Mouse (Mus musculus) hindbrain, embryonic 10.5 days (tissue): ENCODE results near the gene Cdk17. TPM values are rescaled to one million over a fixed set of nuclear protein-coding genes. Genes with fewer than 3 reads are reported as not detected.
"Not testable (repeated sequence)": the region's sequence is repeated elsewhere in the genome, so short reads cannot be mapped to it uniquely, and the experiment has no call there.

ENCODE experiments used
- DNase-seq: peaks from one replicate; pipeline ENCODE4 v3.0.0-alpha.2; 2017; ENCODE audit warnings: low spot score
- H3K27ac ChIP-seq: fragments of 300-500 bp; sonication (generic); 2 replicates; pipeline ENCODE4 v1.5.1; 2016; ENCODE audit warnings: mild to moderate bottlenecking, moderate library complexity
- H3K27me3 ChIP-seq: fragments of 300-500 bp; sonication (generic); 2 replicates; pipeline ENCODE4 v1.6.1; 2016; ENCODE audit warnings: mild to moderate bottlenecking; ENCODE audit not compliant: poor library complexity, insufficient read depth, severe bottlenecking
- H3K36me3 ChIP-seq: fragments of 300-500 bp; sonication (generic); 2 replicates; pipeline ENCODE4 v1.6.1; 2016; ENCODE audit warnings: mild to moderate bottlenecking, moderate library complexity
- H3K4me1 ChIP-seq: fragments of 300-500 bp; sonication (generic); replicated peaks from 2 replicates; pipeline ENCODE4 v1.6.1; 2016; ENCODE audit warnings: mild to moderate bottlenecking
- H3K4me3 ChIP-seq: fragments of 300-500 bp; sonication (generic); 2 replicates; pipeline ENCODE4 v1.5.1; 2016; ENCODE audit warnings: mild to moderate bottlenecking, moderate library complexity
- H3K9me3 ChIP-seq: fragments of 300-500 bp; sonication (generic); 2 replicates; pipeline ENCODE4 v1.6.1; 2016; ENCODE audit warnings: mild to moderate bottlenecking, moderate library complexity
- WGBS: fragments of 180-500 bp; shearing (Covaris S2); methylation state at CpG from one replicate; pipeline ENCODE4 v1.1.7; 2016; 5-methylcytosine and 5-hydroxymethylcytosine counted together
- polyA plus RNA-seq: library from polyadenylated mRNA; unstranded; fragments of >200 nt; fragmentation: Nextera tagmentation; extraction: Ambion mirVana; gene quantifications from 2 replicates; pipeline ENCODE4 v1.2.1, GENCODE M21; 2016

Cdk17 gene
- polyA plus RNA-seq, 1 experiment from 2014 or later, result 22.6 TPM

DNA sequence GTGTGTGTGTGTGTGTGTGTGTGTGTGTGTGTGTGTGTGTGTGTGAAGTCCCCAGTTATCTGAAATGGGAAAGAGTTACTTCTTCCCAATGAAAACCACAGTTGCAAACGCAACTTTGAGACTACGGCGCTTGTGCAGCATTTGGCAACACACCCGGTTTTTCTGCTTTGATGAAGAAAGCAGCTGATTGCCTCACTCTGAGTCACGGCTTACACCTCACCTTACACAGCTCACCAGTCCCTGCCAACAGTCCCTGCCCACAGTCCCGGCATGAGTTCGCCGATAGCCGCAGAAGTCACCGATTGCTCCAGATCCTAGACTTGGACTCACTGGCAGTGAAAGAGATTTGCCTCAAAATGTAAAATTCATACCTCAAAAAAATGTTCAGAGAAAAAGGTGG lies 15.6 kb upstream of the Cdk17 start:
- H3K27me3 ChIP-seq, result no peaks in the 10 kb centered on the region
- no peak for DNase-seq
- H3K27ac ChIP-seq, result no peak overlapping the region
- H3K4me3 ChIP-seq, result no peak overlapping the region
- peaks cover 6% of the 10 kb centered on the region; the same call in 1 of the 2 replicates for H3K4me1 ChIP-seq
- no peaks in the 10 kb centered on the region for H3K36me3 ChIP-seq
- WGBS, result 92% methylated on average over 10 of the region's 10 CpGs
- no peaks in the 10 kb centered on the region for H3K9me3 ChIP-seq

DNA sequence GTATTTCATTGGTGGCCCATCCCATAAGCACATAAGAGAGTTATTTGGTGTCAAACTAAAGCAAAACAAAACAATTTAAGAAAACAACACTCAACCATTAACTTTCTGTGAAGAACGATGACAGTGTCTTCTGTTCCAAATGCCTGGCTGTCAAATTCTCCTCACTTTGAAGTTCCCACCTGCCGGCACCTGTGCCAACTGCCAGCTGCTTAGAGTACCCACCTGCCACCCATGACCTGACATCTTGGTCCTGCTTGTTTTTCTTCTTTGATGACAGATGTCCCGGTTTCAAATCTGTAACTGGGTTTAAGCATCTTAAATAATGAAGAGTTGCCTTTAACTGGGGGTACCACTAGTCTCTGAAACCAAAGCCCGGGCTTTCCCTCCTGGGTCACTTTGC lies 14.1 kb upstream of the Cdk17 start:
- WGBS, result 86% methylated on average over 4 of the region's 4 CpGs
- peaks cover 6% of the 10 kb centered on the region; the same call in 1 of the 2 replicates for H3K4me1 ChIP-seq
- no peaks in the 10 kb centered on the region for H3K27me3 ChIP-seq
- H3K9me3 ChIP-seq, result no peaks in the 10 kb centered on the region
- no peak for DNase-seq
- no peak overlapping the region for H3K4me3 ChIP-seq
- H3K27ac ChIP-seq, result no peak overlapping the region
- H3K36me3 ChIP-seq, result no peaks in the 10 kb centered on the region

DNA sequence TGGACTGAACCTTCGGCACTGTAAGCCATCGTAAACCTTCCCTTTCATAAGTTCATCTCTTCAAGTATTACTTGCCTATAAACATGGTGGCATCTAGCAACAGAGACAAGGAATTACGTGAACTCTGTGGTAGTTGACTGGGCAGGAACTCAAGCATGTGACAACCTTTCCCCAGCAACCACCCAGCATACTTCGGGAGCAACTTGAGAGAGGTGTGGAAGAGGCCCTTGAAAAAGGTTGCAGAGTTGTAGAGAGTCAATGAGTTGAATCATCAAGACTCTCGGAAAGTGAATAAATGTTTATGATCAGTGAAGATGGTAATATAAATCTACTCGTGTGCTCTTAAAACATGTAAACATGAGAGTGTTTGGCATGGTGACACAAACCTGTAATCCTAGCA lies 13.0 kb upstream of the Cdk17 start:
- Histone ChIP-seq H3K4me1 (peaks cover 6% of the 10 kb centered on the region; the same call in 1 of the 2 replicates), H3K9me3 (no peaks in the 10 kb centered on the region), H3K27me3 (no peaks in the 10 kb centered on the region), H3K4me3 (no peak overlapping the region), H3K36me3 (no peaks in the 10 kb centered on the region), H3K27ac (no peak overlapping the region)
- no peak for DNase-seq
- WGBS, result 90% methylated on average over 6 of the region's 6 CpGs

DNA sequence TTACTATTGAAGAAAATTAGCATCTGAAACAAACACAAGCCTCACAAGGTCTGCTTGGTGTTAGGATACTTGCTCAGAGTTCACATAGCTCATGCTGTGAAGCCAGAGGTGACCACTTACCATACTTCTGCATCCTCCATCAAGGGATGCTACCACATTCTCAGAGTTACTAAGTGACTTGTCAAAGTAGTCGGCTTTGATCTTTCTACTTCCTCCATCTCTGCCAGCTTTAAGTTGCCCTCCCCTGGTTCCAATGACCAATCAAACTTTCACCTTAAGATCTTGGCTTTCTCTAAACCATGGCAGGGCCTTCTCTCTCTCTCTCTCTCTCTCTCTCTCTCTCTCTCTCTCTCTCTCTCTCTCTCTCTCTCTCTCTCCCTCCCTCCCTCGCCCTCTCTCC lies 11.1 kb upstream of the Cdk17 start:
- no peak for DNase-seq
- Histone ChIP-seq H3K9me3 (no peaks in the 10 kb centered on the region), H3K36me3 (no peaks in the 10 kb centered on the region), H3K4me1 (no peaks in the 10 kb centered on the region), H3K27ac (no peak overlapping the region), H3K27me3 (no peaks in the 10 kb centered on the region), H3K4me3 (no peak overlapping the region)
- 57% methylated on average over 1 of the region's 2 CpGs for WGBS

DNA sequence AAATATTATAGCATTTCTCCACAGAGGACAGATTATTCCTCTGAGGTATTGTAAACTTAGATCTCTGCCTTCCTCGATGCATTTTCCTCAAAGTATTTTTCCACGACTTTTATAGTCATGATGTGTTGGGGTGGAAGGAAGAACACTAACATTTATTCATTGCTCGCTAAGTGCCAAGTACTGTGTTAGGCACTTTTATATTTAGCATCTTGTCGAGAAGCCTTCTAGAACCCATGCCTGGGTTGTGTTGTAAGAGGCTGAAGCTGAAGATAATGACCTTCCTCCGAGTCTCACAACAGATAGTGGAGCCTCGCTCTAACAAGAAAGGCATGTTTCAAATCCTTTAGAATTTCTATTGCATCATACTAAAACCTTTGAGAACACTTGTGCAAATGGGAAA lies 8.9 kb upstream of the Cdk17 start:
- Histone ChIP-seq H3K36me3 (no peaks in the 10 kb centered on the region), H3K4me1 (no peaks in the 10 kb centered on the region), H3K4me3 (no peak overlapping the region), H3K27me3 (no peaks in the 10 kb centered on the region), H3K9me3 (no peaks in the 10 kb centered on the region), H3K27ac (no peak overlapping the region)
- WGBS, result 86% methylated on average over 6 of the region's 6 CpGs
- no peak for DNase-seq

DNA sequence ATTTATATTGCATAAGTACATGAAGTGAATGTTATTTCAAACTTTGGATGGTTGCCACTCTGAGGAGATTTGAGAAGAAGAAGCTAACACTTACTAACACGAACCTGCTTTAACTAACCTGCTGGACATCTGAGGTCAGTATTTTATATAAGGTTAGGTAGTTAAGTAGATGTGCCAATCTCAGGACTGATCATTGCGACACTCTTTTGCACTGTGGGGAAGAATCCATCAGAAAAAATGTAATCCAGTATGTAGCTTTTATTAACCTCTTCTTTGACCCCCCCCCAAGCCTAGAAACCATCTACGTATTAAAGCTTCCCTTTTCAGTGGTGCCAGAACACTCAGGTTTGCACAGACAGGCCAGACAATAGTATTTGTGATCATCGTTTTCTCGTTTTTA lies 8.0 kb upstream of the Cdk17 start:
- H3K27me3 ChIP-seq, result no peaks in the 10 kb centered on the region
- H3K4me3 ChIP-seq, result no peak overlapping the region
- H3K4me1 ChIP-seq, result no peaks in the 10 kb centered on the region
- H3K27ac ChIP-seq, result no peak overlapping the region
- no peak for DNase-seq
- no peaks in the 10 kb centered on the region for H3K36me3 ChIP-seq
- 90% methylated on average over 5 of the region's 5 CpGs for WGBS
- no peaks in the 10 kb centered on the region for H3K9me3 ChIP-seq

DNA sequence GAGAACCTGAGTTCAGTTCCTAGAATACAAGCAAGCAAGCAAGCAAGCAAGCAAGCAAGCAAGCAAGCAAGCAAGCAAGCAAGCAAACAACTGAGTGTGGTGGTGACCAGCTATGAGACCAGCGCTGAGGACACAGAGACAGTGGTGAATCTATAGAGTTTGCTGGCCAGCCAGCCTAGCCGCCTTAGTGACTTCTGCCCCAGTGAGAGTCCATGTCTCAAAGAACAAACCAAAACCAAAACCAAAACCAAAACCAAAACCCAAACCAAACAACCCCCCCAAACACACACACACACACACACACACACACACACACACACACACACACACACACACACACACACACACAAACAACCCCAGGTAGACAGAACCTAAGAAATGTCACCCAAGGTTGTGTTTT lies 7.3 kb upstream of the Cdk17 start:
- H3K4me3 ChIP-seq, H3K9me3 ChIP-seq, DNase-seq, H3K4me1 ChIP-seq, H3K36me3 ChIP-seq, H3K27ac ChIP-seq, H3K27me3 ChIP-seq: not testable (repeated sequence)
- WGBS, result 80% methylated on average over 2 of the region's 2 CpGs

DNA sequence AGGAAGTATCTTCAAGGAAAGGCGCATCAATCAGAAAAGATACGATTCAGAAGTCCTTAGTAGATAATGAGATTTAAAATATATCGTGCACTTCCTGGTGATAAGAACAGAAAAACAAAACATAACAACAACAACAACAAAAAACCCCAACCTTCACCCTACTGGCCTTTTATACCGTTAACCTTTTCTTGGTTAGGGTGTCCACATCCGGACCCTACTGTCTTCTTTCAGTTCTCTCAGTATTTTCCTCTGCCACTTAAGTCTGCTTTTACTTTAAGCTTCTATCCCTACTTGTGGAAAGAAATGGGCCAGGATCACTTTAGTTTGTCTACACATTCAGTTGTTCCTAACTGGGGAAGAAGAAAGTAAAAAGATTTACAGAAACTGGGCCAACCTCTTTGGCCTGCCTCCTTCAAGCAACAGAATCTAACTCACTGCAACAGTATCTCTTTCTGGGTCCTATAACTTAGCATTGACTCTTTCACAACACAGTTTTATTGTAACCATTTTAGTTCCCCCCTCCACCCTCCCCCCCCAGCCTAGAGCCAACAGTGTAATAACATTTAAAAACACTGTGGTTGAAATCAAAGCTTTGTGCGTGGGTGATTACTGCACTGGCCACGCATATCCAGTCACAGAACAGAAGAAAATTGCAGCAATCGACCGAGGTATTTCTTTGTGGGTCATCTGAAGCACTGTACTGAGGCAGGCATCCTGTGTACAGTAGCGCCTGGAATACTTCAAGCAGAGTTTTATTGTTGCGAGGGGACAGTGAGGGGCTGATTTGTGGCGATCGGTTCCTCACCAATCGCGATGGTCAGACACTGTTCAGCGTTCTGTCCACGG lies 801 bp upstream of the Cdk17 start:
- Histone ChIP-seq H3K4me1 (peaks cover 33% of the 10 kb centered on the region), H3K9me3 (no peaks in the 10 kb centered on the region), H3K27ac (peak overlapping the region; percentile 99), H3K27me3 (no peaks in the 10 kb centered on the region), H3K36me3 (no peaks in the 10 kb centered on the region), H3K4me3 (peak overlapping the region; percentile 99)
- DNase-seq, result no peak
- WGBS, result 28% methylated on average over 17 of the region's 17 CpGs

DNA sequence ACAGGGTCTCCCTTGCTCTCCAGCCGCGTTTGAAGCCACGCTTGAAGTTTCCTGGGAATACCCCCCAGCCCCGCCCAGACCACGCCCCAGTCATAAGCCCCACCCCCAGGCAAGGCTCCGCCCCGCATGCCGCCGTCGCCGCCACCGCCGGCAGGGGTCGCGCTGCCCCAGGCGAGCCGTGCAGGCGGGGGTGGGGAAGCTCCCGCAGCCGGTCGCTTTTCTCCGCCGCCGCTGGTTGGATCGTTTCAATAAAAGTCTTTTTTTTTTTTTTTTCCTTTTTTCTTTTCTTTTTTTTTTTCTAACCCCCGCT lies 223 bp upstream of the Cdk17 start:
- no peaks in the 10 kb centered on the region for H3K27me3 ChIP-seq
- 0% methylated on average over 26 of the region's 26 CpGs for WGBS
- peak overlapping the region; percentile 99 for H3K4me3 ChIP-seq
- H3K36me3 ChIP-seq, result no peaks in the 10 kb centered on the region
- no peaks in the 10 kb centered on the region for H3K9me3 ChIP-seq
- DNase-seq, result peak; percentile 92
- H3K27ac ChIP-seq, result peak overlapping the region; percentile 99
- peaks cover 38% of the 10 kb centered on the region for H3K4me1 ChIP-seq

DNA sequence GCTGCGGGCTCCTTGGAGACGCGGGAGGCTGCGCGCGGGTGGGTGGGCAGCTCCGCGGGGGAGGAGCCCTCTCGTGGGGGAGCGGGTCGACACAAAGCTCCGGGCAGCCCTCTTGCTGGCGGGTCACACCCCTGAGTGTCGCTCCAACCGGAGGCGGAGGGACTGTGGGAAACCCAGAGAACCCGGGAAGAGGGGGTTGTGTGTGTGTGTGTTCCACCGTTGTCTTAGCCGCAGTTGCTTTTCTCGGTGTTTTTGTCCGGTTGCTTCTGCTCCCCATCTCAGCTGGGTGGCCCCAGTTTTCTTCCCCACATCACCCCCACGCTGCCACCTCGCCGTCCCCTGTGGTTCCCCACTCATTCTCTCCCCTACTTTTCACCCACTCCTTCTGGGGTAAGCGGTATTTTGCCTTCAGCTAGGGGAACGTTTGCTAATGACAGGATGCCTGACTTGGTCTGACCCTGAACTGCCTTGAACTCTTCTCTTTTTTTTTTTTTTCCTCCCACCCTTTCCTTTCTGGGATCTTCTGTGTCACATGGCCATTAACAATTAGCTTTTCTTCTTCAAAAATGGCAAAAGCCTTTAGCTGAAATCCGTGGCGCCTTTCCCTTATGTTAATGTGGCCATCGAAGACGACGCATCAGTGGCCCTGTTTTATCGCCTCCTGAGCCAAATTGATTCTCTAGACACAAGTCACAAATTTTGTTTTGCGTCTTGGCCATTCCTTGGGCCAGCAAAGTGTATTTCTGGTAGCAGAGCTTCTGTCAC lies 1.0 kb downstream of the Cdk17 start:
- Histone ChIP-seq H3K27ac (peak overlapping the region; percentile 99), H3K4me1 (peaks cover 51% of the 10 kb centered on the region), H3K27me3 (no peaks in the 10 kb centered on the region), H3K4me3 (peak overlapping the region; percentile 99), H3K36me3 (no peaks in the 10 kb centered on the region), H3K9me3 (no peaks in the 10 kb centered on the region)
- under 1% methylated on average over 33 of the region's 33 CpGs for WGBS
- peak; percentile 69 for DNase-seq

DNA sequence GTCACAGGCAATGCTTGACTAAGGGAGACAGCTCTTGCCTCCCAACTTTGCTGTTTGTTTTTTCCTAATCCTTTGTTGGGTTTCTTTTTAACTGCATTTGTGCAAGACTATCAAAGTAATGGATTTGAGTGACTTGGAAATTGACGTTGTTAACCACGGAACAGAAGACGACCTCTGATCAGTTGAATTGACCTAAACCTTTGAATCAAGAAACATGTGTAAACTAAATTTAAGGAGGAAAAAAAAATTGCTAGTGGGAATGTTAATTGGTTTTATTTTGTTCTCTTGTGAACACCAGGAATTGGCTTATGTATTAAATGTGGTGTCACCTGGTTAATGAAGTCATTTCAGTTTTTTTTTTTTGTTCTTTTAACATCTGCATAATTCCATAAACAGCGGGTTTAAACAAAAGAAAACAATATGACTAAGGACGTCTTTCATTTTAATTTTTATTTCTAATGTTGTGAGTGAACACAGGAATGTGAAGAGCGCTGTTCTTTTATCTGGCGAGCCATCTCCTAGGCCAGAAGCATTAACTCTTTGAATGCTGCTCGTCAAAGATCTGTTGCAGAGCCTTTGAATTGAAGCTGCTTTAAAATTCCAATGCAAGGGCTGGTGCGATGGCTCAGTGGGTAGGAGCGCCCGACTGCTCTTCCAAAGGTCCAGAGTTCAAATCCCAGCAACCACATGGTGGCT lies 1.7 kb downstream of the Cdk17 start:
- Histone ChIP-seq H3K27me3 (no peaks in the 10 kb centered on the region), H3K36me3 (no peaks in the 10 kb centered on the region), H3K27ac (peak overlapping the region; percentile 99), H3K4me3 (peak overlapping the region; percentile 99), H3K4me1 (peaks cover 58% of the 10 kb centered on the region), H3K9me3 (no peaks in the 10 kb centered on the region)
- no peak for DNase-seq
- WGBS, result 11% methylated on average over 11 of the region's 11 CpGs

DNA sequence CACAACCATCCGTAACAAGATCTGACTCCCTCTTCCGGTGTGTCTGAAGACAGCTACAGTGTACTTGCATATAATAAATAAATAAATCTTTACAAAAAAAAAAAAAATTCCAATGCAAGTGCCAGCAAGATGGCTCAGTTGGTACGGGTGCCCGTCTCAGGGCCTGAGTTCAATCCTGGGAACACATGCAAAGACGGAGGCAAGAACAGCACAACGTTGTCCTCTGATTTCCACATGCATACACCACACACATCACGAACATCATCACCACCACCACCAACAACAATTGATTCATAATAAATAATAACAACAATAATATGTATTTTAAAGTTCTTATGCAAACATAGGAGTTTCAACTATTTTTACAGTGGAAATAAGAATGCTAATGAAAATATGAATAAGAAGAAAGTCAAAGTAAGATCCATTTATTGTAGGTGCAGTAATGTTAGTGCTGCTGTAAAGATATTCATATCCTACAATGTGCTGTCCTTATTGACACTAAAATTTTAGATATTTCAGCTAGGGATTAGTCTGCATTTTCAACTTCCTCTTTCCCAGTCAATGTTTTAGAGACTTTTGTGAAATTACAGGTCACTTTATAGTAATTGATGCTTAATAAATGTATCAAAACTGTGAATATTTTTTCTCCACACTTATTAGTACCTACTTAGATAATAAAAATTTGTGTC lies 2.4 kb downstream of the Cdk17 start:
- WGBS, result 78% methylated on average over 7 of the region's 7 CpGs
- no peaks in the 10 kb centered on the region for H3K36me3 ChIP-seq
- peaks cover 61% of the 10 kb centered on the region for H3K4me1 ChIP-seq
- no peaks in the 10 kb centered on the region for H3K27me3 ChIP-seq
- 0 out of 2 replicates have a peak overlapping the region, but pooled peaks have one; percentile 8 for H3K27ac ChIP-seq
- no peak for DNase-seq
- H3K4me3 ChIP-seq, result peak overlapping the region; percentile 99
- no peaks in the 10 kb centered on the region for H3K9me3 ChIP-seq
